Mouse (Mus musculus): ENCODE measurements around the gene Mpdu1. TPM values are rescaled to one million over a fixed set of nuclear protein-coding genes. Genes with fewer than 3 reads are reported as not detected.
"Not testable (repeated sequence)": the region's sequence is repeated elsewhere in the genome, so short reads cannot be mapped to it uniquely, and the experiment has no call there.

Mpdu1 gene
- total RNA-seq, 2 experiments from 2014 or later: 55.0 to 58.8 TPM

DNA sequence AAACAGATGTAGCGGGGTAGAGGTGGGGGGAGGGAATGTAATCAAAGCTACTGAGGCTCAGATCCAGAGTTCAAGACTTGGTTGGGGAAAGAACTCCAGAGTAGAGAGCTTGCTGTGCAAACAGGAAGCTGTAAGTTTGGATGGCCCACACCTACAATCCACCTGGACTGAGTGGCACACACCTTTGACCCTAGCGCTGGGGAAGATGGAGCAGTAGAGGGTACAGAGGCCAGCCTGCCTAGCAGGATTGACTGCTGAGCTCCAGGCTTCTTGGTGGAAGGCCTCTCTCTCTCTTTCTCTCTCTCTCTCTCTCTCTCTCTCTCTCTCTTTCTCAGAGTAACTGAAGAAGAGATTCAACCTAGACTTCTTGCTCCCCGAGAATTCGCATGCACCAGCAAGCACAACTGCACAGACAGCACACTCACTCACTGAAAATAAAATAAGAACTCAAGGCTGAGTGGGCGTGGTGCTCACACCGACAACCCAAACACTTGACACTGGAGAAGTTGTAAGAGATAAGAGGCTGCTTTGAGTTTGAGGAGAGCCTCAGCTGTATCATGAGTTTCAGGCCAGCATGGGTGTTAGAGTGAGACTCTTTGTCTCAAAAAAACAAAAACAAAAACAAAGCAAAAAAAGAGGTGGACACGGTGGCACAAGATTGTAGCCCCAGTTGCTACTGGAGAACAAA lies 41.9 kb downstream of the Mpdu1 start:
- no peak for DNase-seq

- no peak for DNase-seq
Observed at GRCm38 (mm10) chr11:69617805-69618204, 44.6 kb downstream of the Mpdu1 start, which contains the start of gene Shbg. Gene Shbg, minus strand, starts transcription at chr11:69617905.

DNA sequence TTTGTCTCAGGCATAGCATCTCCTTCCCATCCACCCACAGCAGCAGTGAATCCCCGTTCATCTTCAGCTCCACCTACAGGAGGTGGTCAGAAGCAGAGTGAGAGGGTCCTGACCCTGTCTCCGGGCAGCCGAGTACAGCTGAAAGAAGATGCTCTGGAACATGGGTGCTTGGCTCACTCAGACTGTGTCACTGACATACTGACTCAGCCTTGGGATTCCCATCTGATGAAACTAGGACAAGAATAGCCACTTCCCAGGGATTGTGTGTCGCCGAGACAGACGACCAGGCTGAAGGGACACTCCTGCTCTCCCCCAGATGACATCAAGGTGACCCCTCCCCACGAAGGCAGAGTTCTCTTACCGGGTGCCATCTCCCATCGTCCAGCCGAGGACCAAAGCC lies 45.7 kb downstream of the Mpdu1 start:
- no peak for DNase-seq

- DNase-seq: not testable (repeated sequence)
Observed at GRCm38 (mm10) chr11:69614257-69614588, 48.2 kb downstream of the Mpdu1 start.

- DNase-seq: peak; percentile 73 to 78
Observed at GRCm38 (mm10) chr11:69613553-69614256, 48.7 kb downstream of the Mpdu1 start.

DNA sequence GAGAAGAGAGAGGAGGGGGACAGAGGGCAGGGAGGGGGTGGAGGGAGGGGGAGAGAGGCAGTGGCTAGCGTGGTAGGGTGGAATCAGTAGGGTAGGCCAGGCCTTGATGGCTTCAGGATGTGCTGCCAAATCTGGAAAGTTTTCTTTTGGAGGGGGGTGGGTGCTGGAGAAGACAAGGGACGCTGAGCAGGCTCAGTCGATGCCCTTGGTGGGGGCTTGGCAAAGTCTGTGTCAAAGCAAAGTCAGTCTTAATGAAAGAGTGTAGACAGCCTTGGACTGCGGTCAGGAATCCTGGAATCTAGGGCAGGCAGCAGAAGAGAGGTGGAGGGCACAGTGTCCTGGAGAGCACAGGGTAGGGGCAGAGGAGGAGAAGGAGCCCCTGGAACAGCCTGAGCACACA lies 51.5 kb downstream of the Mpdu1 start:
- DNase-seq: no peak

DNA sequence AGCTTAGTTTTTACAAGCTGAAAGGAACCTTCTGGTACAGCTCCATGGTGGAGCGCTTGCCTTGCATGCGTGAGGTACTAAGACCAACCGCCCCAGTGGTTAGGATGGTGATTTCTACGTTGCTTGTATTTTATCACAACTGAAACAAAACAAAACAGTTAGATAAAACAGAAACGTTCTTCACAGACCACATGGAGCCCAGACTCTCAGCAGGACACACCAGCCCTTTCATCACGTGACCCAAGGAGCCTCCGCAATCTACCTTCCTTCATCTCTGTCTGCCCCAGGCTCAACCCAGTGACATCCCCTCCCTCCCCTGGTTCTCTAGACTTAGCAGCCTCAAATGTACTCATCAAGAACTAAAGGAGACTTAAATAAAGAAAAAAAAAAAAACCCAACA lies 53.0 kb downstream of the Mpdu1 start:
- no peak for DNase-seq

DNA sequence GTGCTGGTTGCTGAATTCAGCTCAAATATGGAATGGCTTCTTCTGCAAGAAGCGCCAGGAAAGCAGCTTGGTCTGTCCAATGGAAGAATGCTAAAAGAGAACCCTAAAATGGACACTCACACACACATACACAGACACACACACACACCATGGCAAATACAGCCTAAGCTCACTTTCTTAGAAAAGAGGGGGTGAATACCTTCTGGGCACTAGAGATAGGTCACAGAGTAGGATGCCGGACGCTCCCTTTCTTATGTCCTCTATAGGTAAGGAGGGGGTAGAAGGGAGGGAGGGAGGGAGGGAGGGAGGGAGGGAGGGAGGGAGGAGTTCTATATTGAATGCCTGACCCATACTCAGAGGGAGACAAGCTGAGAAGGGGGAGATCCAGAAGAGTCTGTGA lies 53.9 kb downstream of the Mpdu1 start:
- DNase-seq: no peak

GRCm38 (mm10) chr11:69606832-69607231 lies 55.6 kb downstream of the Mpdu1 start:
- DNase-seq: no peak

Small RNAs within 50 kb of the gene (microRNA-seq; reads per million reads assigned to microRNA genes)
- gene Mir1934 (5.9 to 8.1 reads per million in 2 experiments), gene Mir467f (0 reads per million in 2 experiments)

Other genes with a start within 250 kb of the Mpdu1 start
- 10 to 100 TPM; 32.0 to 41.6 TPM for gene Kdm6b, start 249.0 kb downstream of the Mpdu1 start, total RNA-seq (2021)
- gene Dnah2, start 113.5 kb downstream of the Mpdu1 start, total RNA-seq (2021): 1 to 10 TPM; 5.4 to 5.9 TPM
- gene Efnb3, start 102.4 kb downstream of the Mpdu1 start, total RNA-seq (2021): 100 to 1,000 TPM; 120 to 121 TPM
- gene Wrap53, start 82.4 kb downstream of the Mpdu1 start, total RNA-seq (2021): 10 to 100 TPM; 11.8 to 14.3 TPM
- 10 to 100 TPM; 25.4 to 27.4 TPM for gene Trp53, start 82.3 kb downstream of the Mpdu1 start, total RNA-seq (2021)
- 100 to 1,000 TPM; 400 to 418 TPM for gene Atp1b2, start 56.7 kb downstream of the Mpdu1 start, total RNA-seq (2021)
- not detected for gene Shbg, start 44.7 kb downstream of the Mpdu1 start, total RNA-seq (2021)
- gene Sat2, start 40.6 kb downstream of the Mpdu1 start, total RNA-seq (2021): 10 to 100 TPM; 11.7 to 13.7 TPM
- 100 to 1,000 TPM; 147 to 153 TPM for gene Fxr2, start 29.7 kb downstream of the Mpdu1 start, total RNA-seq (2021)
- gene Sox15, start 7.3 kb downstream of the Mpdu1 start, total RNA-seq (2021): not detected
- gene Cd68, start 3.5 kb upstream of the Mpdu1 start, total RNA-seq (2021): 10 to 100 TPM; 11.9 to 13.5 TPM
- gene Eif4a1, start 9.8 kb upstream of the Mpdu1 start, total RNA-seq (2021): 100 to 1,000 TPM; 352 to 354 TPM
- 100 to 1,000 TPM; 101 to 122 TPM for gene Senp3, start 19.4 kb upstream of the Mpdu1 start, total RNA-seq (2021)
- 1 to 10 TPM; 2.1 to 3.1 TPM for gene Tnfsf13, start 23.1 kb upstream of the Mpdu1 start, total RNA-seq (2021)
- 1 to 10 TPM; 8.2 to 8.8 TPM for gene Tnfsf12, start 33.2 kb upstream of the Mpdu1 start, total RNA-seq (2021)
- 1 to 10 TPM in 1 of 2 experiments, under 1 TPM in 1; 0.90 to 1.2 TPM for gene Tnfsfm13, start 33.5 kb upstream of the Mpdu1 start, total RNA-seq (2021)
- 10 to 100 TPM; 61.2 to 61.3 TPM for gene Polr2a, start 96.0 kb upstream of the Mpdu1 start, total RNA-seq (2021)
- not detected for gene Slc35g3, start 99.3 kb upstream of the Mpdu1 start, total RNA-seq (2021)
- gene Zbtb4, start 103.3 kb upstream of the Mpdu1 start, total RNA-seq (2021): 100 to 1,000 TPM; 116 to 126 TPM
- 1 to 10 TPM in 1 of 2 experiments, under 1 TPM in 1; 0.72 to 1.3 TPM for gene Chrnb1, start 133.3 kb upstream of the Mpdu1 start, total RNA-seq (2021)
- 10 to 100 TPM; 29.2 to 31.6 TPM for gene Fgf11, start 139.2 kb upstream of the Mpdu1 start, total RNA-seq (2021)
- gene Tmem102, start 143.0 kb upstream of the Mpdu1 start, total RNA-seq (2021): under 1 TPM in 1 of 2 experiments, not detected in 1; 0.17 TPM
- gene Gm39566, start 152.7 kb upstream of the Mpdu1 start, total RNA-seq (2021): not detected
- not detected for gene Spem2, start 155.8 kb upstream of the Mpdu1 start, total RNA-seq (2021)
- gene Spem1, start 159.5 kb upstream of the Mpdu1 start, total RNA-seq (2021): under 1 TPM; 0.57 to 0.63 TPM
- 100 to 1,000 TPM; 192 to 206 TPM for gene Nlgn2, start 175.1 kb upstream of the Mpdu1 start, total RNA-seq (2021)
- gene Tmem256, start 175.9 kb upstream of the Mpdu1 start, total RNA-seq (2021): 100 to 1,000 TPM; 109 to 128 TPM
- gene Plscr3, start 183.7 kb upstream of the Mpdu1 start, total RNA-seq (2021): 10 to 100 TPM; 16.3 to 16.6 TPM
- gene Tnk1, start 196.1 kb upstream of the Mpdu1 start, total RNA-seq (2021): under 1 TPM in 1 of 2 experiments, not detected in 1; 0.18 TPM
- not detected for gene Tmem95, start 215.4 kb upstream of the Mpdu1 start, total RNA-seq (2021)
- gene Kctd11, start 218.8 kb upstream of the Mpdu1 start, total RNA-seq (2021): 1 to 10 TPM; 1.1 TPM
- not detected for gene Acap1, start 232.9 kb upstream of the Mpdu1 start, total RNA-seq (2021)
- gene 2810408A11Rik, start 238.3 kb upstream of the Mpdu1 start, total RNA-seq (2021): under 1 TPM; 0.46 to 0.95 TPM
- gene Neurl4, start 238.4 kb upstream of the Mpdu1 start, total RNA-seq (2021): 100 to 1,000 TPM; 117 to 118 TPM

Measured in layer of hippocampus, postnatal 36 days (tissue).